Mouse (Mus musculus): ENCODE results near the gene Wdr76.
"Not testable (repeated sequence)": the region's sequence is repeated elsewhere in the genome, so short reads cannot be mapped to it uniquely, and the experiment has no call there.

The Wdr76 gene

DNA sequence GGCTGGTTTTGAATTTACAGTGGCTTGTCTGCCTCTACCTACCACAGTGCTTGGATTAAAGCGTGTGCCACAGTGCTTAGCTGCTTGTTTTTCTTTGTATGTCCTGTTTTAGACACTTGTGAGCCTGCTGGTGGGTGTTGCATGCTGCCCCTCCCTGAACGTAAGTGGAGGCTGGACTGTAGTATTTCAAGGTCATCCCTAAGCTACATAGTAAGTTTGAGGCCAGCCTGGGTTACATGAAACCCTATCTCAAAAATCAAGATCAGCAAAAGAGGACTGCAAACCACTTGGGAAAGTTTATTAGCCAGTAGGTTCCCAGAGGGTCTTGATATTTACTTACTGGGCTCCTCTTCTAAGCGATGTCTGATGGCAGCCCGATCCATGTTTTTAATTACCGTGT lies 11.6 kb downstream of the Wdr76 start:
- no peak for DNase-seq (ENCODE audit: extremely low read depth, low read depth, low spot score)

DNA sequence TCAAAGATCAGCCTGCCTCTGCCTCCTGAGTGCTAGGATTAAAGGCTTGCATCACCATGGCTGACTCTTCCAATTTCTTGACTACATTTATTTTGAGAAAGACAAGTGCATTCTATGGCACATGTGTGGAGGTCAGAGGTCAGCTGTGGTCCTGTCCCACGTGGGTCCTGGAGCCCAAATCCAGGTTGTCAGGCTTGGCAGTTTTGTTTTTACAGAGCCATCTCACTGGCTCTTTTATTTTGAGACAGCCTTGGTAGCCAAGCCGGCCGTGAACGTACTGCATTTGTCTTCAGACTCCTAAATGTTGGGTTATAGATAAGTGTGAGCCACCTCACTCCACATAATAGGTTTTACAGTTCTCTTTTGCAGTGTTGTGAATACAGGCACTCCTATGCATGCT lies 12.2 kb downstream of the Wdr76 start:
- DNase-seq (ENCODE audit: extremely low read depth, low read depth, low spot score), result not testable (repeated sequence)

GRCm38 (mm10) chr2:121522006-121522405 lies 15.5 kb downstream of the Wdr76 start:
- no peak for DNase-seq (ENCODE audit: extremely low read depth, low read depth, low spot score)

DNA sequence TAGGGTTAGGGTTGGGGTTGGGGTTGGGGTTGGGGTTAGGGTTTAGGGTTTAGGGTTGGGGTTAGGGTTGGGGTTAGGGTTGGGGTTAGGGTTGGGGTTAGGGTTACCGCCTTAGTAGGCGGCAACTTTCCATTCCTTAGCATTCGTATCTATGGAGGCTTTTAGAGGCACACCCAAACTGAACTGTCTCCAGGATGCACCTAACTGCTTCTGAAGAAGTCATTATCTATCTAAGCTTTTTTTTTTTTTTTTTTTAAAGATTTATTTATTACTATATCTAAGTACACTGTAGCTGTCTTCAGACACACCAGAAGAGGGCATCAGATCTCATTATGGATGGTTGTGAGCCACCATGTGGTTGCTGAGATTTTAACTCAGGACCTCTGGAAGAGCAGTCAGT lies 16.3 kb downstream of the Wdr76 start:
- DNase-seq (ENCODE audit: extremely low read depth, low read depth, low spot score), result not testable (repeated sequence)

GRCm38 (mm10) chr2:121525056-121525455 lies 18.5 kb downstream of the Wdr76 start:
- DNase-seq (ENCODE audit: extremely low read depth, low read depth, low spot score), result no peak

GRCm38 (mm10) chr2:121544829-121545228 lies 38.3 kb downstream of the Wdr76 start:
- no peak for DNase-seq (ENCODE audit: extremely low read depth, low read depth, low spot score)

DNA sequence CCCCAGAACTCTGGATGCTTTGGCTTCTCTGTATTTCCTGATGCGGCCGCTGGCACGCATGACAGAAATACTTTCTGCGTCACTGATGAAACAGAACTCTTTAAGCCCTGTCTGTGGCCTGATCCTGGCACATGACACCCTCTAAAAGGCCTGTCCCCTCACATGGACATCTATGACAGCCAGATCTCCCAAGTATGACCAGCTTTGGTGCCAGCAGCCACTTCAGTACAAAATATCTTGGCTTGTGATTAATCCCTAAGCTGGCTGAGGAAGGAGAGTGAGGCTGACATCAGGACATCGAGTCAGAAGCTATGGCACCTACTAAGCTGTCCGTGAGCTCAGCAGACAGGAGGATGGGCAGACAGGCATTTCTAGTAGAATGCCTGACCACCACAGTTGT lies 43.1 kb downstream of the Wdr76 start:
- no peak for DNase-seq (ENCODE audit: extremely low read depth, low read depth, low spot score)

DNA sequence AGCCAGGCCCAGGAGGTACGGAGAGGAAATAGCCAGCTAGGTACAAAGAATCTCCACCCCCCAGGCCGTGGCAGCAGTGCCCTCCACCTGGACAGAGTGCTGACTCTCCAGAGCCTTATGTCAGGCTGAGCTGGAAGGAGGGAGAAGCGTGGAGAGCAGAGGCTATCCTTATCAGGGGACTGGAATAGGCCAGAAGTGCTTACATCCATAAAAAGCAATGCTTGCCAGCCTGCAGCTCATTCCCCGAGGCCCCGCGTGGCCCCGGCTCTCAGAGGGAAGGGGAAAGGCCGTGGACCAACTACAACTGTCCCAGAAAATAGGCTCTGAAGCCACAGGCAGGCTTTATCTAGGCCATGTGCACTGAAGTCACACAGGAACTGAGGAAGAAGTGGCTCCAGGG lies 44.7 kb downstream of the Wdr76 start:
- DNase-seq (ENCODE audit: extremely low read depth, low read depth, low spot score), result no peak

DNA sequence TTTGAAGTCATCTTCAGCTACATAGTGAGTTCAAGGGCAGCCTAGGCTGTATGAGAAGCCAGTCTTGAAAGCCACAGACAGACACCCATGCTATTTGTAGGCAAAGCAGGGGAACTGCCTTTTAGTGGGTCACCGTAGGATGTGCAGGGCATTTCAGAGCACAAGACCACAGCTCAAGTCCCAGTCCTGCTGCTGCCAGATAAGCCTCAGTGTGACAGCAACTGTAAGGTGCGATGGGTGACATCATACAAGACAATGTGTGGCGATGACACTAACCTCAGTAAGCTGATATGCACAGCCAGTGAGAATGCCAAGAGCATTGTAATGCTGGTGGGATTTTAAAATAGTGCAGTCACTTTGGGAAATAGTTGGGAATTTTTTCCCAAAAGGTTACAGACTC lies 56.6 kb downstream of the Wdr76 start:
- no peak for DNase-seq (ENCODE audit: extremely low read depth, low read depth, low spot score)

GRCm38 (mm10) chr2:121565911-121566310 lies 59.4 kb downstream of the Wdr76 start:
- no peak for DNase-seq (ENCODE audit: extremely low read depth, low read depth, low spot score)

DNA sequence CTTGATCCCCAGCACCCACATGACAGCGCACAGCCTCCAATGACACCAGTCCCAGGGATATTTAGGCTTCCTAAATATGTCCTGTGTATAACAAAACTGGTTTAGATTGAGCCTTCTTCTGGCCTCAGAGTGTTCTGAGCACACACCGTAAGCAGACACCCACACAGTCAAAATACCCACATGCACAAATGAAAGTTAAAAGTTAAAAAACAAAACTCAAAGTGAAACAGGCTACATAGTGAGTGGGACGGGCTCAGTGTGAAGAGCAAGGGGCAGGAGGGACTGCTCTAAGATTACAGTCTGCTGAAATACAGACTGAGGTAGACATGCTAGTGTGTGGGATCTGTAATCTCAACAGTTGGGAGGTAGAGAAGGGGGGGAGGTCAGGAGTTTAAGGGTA lies 63.5 kb downstream of the Wdr76 start:
- DNase-seq (ENCODE audit: extremely low read depth, low read depth, low spot score), result no peak

- DNase-seq (ENCODE audit: extremely low read depth, low read depth, low spot score), result no peak
These were observed 64.6 kb downstream of the Wdr76 start for GRCm38 (mm10) chr2:121570999-121571655.

- DNase-seq (ENCODE audit: extremely low read depth, low read depth, low spot score), result no peak
These were observed 65.3 kb downstream of the Wdr76 start for GRCm38 (mm10) chr2:121571780-121572179.

DNA sequence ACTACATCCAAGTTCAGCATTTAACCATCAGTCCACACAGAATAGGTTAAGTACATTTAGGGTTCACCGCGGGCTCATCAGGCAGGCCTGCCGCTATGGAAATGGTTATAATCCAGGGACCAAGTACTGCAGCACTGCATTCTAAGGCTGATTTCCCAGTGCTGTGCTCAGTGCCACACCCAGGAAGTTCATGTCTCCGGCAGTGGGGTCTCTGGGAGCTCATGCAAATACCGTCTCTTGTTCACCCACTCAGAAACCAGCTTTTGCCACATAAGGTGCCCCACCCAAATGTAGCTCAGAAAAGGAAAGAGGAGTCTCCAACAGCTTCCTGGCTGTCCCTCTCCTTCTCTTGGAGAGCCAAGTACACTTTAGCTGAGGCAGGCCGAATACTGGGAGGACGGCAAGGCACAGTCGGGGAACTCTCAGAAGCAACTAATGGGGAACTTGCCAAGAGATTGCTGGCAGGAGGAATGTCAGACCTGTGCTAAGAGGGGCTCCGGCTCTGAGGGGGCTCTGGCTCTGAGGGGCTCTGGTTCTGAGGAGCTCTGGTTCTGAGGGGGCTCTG lies 67.6 kb downstream of the Wdr76 start:
- DNase-seq (ENCODE audit: extremely low read depth, low read depth, low spot score), result no peak

DNA sequence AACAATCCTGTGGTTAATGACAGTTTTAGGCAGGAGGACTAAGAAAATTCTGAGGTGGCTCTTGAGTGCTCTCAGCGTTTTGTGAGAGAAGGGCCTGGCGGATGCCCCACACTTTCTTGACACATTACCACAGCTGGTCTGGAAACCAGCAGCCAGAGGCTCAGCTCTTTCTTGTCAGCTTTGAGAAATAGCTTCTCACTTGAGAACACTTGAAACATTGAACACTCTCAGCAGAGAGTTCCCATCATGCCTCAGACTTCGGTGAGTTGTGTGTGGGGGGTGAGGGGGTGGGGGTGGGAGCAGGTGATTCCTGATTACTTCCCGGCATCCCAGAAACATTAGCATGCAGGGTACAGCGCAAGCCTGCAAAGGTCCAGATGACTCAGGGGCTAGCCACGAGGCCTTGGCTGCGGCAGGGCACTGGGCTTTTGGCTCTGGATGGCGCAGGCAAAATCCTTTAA lies 69.2 kb downstream of the Wdr76 start:
- no peak for DNase-seq (ENCODE audit: extremely low read depth, low read depth, low spot score)

- DNase-seq (ENCODE audit: extremely low read depth, low read depth, low spot score), result no peak
These were observed 76.4 kb downstream of the Wdr76 start for GRCm38 (mm10) chr2:121582809-121583376.

- DNase-seq (ENCODE audit: extremely low read depth, low read depth, low spot score), result no peak
These were observed 77.1 kb downstream of the Wdr76 start for GRCm38 (mm10) chr2:121583468-121584116.

DNA sequence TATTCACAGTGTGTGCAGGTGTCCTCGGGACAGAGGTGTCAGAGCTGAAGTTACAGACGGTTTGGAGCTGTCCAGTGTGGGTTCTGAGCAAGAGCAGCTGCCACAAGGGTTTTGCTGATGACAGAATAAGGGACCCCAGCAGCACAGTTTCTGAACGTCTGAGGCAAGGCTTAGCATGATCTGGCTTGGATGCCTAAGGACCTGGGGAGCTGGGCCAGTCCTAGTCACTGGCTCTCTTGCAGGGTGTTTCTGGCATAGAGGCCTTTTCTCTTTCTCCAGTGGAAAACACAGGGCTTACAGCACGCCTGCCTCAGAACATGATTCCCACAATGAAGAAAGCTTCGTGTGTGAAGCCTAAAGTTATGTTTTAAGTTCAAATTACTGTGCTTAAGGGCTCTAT lies 78.2 kb downstream of the Wdr76 start:
- DNase-seq (ENCODE audit: extremely low read depth, low read depth, low spot score), result no peak

- DNase-seq (ENCODE audit: extremely low read depth, low read depth, low spot score), result no peak
These were observed 81.2 kb downstream of the Wdr76 start for GRCm38 (mm10) chr2:121587523-121588308.

DNA sequence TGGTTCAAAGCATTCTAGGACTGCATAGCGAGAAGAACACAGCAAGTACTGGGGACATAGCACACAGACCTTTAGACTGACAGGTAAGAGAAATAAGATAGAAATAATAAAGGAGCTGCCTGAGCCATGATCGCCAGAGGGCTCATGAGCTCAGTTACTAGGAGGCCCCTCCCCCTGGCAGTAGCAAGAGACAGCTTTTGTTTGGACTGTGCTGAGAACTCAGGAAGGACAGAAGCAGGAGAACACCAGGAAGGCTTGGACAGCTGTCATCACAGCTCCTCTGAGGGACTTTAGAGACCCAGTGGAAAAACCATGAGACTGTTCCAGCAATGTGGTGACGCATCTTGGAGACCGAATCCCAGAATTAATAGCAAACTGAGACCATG lies 81.8 kb downstream of the Wdr76 start:
- no peak for DNase-seq (ENCODE audit: extremely low read depth, low read depth, low spot score)

DNA sequence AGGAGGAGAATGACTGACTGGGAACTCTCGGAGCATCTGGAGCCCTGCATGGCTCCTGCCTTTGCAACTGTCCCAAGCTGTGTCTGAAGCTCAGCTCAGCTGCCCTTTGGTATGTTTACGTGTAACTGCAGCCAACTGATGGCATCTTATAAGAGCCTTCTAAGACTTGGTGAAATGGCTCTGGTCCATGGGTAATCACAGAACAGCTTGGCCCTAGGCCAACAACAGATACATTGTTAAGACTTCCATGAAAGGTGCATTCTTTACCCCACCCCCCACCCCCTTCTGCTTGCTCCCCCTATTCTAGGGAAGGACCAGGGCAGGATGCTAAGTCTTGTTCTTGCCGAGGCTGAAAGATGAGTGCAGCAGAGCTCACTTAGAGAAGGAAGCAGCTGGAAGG lies 87.6 kb downstream of the Wdr76 start:
- no peak for DNase-seq (ENCODE audit: extremely low read depth, low read depth, low spot score)

Data from fat pad, adult 2 months (tissue).